30 mouse cellular contexts compared by ENCODE assay signal in the genomic region with DNA sequence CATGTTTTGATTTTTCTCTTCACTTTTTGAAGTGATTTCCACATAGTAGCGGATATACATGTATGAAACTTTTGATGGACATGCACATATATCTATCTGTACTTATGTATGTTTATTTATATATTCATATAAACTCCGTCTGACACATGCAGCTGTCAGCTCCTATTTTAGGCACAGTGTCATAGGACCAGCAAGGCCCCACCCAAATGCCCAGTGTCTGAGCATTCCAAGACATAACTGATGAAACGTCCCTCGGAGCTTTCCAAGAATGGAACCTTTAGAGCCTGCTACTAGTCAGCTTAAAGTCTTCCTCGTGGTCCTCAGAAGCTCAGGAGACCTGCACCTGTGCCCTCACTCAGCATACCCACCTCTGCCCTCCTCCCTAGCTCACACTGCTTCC. TPM values are rescaled to one million over a fixed set of nuclear protein-coding genes. Genes with fewer than 3 reads are reported as not detected.
DNase-seq lines count a peak whose midpoint lies in the region; ATAC-seq and TF ChIP-seq lines count a peak whose summit lies in the region.
"Had no signal": no experiment of that assay in that cellular context is flagged by ENCODE, and none has a peak within 500 bp of the region (broad histone marks: within the 10 kb centered on the region; RNA-seq: fewer than 3 reads in every experiment).

No protein-coding gene starts in this region.

- no peak for TF ChIP-seq POLR2A in lung, adult 2 months (IDR thresholded peaks at IDR 0.05; ENCODE audit: borderline replicate concordance, extremely low read depth, low read depth, low read length)

- 74% methylated on average over 5 of the region's 5 CpGs for WGBS in forebrain, embryonic 10.5 days
- 82% methylated on average over 5 of the region's 5 CpGs for WGBS in forebrain, embryonic 15.5 days
- WGBS in lung, embryonic 16.5 days: 42% methylated on average over 5 of the region's 5 CpGs
- WGBS in lung, adult 2 months: 54% methylated on average over 5 of the region's 5 CpGs
- WGBS in limb, embryonic 10.5 days: 57% methylated on average over 5 of the region's 5 CpGs

- peaks cover 20% of the 10 kb centered on the region for H3K4me1 ChIP-seq in forebrain, embryonic 10.5 days
- H3K4me1 ChIP-seq in forebrain, embryonic 15.5 days: no peaks in the 10 kb centered on the region
- 0 out of 2 replicates have a peak, but pooled peaks cover 6% of the 10 kb centered on the region for H3K4me1 ChIP-seq in lung, embryonic 16.5 days (replicated peaks; ENCODE audit: control insufficient read depth, insufficient read depth, low read length)
- no peaks in the 10 kb centered on the region for H3K4me1 ChIP-seq in lung, adult 2 months (ENCODE audit: control insufficient read depth, insufficient read depth, low read length)
- peaks cover 27% of the 10 kb centered on the region for H3K4me1 ChIP-seq in limb, embryonic 10.5 days
- H3K4me1 ChIP-seq: hindbrain, embryonic 13.5 days; limb, embryonic 15.5 days; midbrain, embryonic 13.5 days; neural tube, embryonic 15.5 days had no signal

- no peak overlapping the region for H3K4me3 ChIP-seq in forebrain, embryonic 10.5 days
- H3K4me3 ChIP-seq in forebrain, embryonic 15.5 days: no peak overlapping the region
- H3K4me3 ChIP-seq in lung, embryonic 16.5 days (ENCODE audit: low read length): no peak overlapping the region
- H3K4me3 ChIP-seq in lung, adult 2 months (replicated peaks; ENCODE audit: extremely low read depth, low read depth, low read length): no peak overlapping the region
- H3K4me3 ChIP-seq in limb, embryonic 10.5 days: no peak overlapping the region
- H3K4me3 ChIP-seq: hindbrain, embryonic 13.5 days; limb, embryonic 15.5 days; midbrain, embryonic 13.5 days; neural tube, embryonic 15.5 days had no signal

- H3K9me3 ChIP-seq in forebrain, embryonic 10.5 days: no peaks in the 10 kb centered on the region
- no peaks in the 10 kb centered on the region for H3K9me3 ChIP-seq in forebrain, embryonic 15.5 days
- H3K9me3 ChIP-seq in lung, embryonic 16.5 days (ENCODE audit: control insufficient read depth, low read length): no peaks in the 10 kb centered on the region
- no peaks in the 10 kb centered on the region for H3K9me3 ChIP-seq in limb, embryonic 10.5 days (replicated peaks)
- H3K9me3 ChIP-seq: hindbrain, embryonic 13.5 days; limb, embryonic 15.5 days; midbrain, embryonic 13.5 days; neural tube, embryonic 15.5 days had no signal

- no peak for DNase-seq in forebrain, embryonic 10.5 days (ENCODE audit: extremely low spot score, low spot score)
- no peak for DNase-seq in lung, adult 2 months
- DNase-seq in limb, embryonic 10.5 days (ENCODE audit: low spot score): no peak
- DNase-seq in skeletal muscle tissue, adult 2 months (ENCODE audit: low read depth, low spot score): peak; percentile 27
- no peak for DNase-seq in gastrocnemius, adult 18-20 months (ENCODE audit: low spot score)
- no peak for DNase-seq in right cerebral cortex, postnatal 10 days (ENCODE audit: low spot score in 2 of 2)
- DNase-seq: adrenal gland, adult 8-10 months; cerebellum, adult 2 months; cerebellum, postnatal 14 days; forebrain, postnatal 0 days; gastrocnemius, postnatal 36 days; heart, postnatal 36 days; kidney, adult 8-10 months; kidney, postnatal 10 days; layer of hippocampus, postnatal 36 days; lung, embryonic 14.5 days; right cerebral cortex, postnatal 25 days; spleen, adult 18-20 months; thymus, postnatal 14 days had no signal

- H3K9ac ChIP-seq in forebrain, embryonic 15.5 days (replicated peaks): no peak overlapping the region
- no peak overlapping the region for H3K9ac ChIP-seq in lung, embryonic 16.5 days (ENCODE audit: low read length)
- H3K9ac ChIP-seq: forebrain, postnatal 0 days; hindbrain, embryonic 13.5 days; limb, embryonic 15.5 days; liver, embryonic 14.5 days; lung, embryonic 14.5 days; midbrain, embryonic 13.5 days; neural tube, embryonic 15.5 days had no signal

- H3K36me3 ChIP-seq in forebrain, embryonic 10.5 days (replicated peaks): no peaks in the 10 kb centered on the region
- H3K36me3 ChIP-seq in forebrain, embryonic 15.5 days: no peaks in the 10 kb centered on the region
- no peaks in the 10 kb centered on the region for H3K36me3 ChIP-seq in lung, embryonic 16.5 days (ENCODE audit: control insufficient read depth, insufficient read depth, low read length)
- H3K36me3 ChIP-seq in limb, embryonic 10.5 days: no peaks in the 10 kb centered on the region
- H3K36me3 ChIP-seq: hindbrain, embryonic 13.5 days; limb, embryonic 15.5 days; midbrain, embryonic 13.5 days; neural tube, embryonic 15.5 days had no signal

- ATAC-seq in forebrain, embryonic 15.5 days (replicated peaks): no peak
- ATAC-seq in lung, embryonic 16.5 days (ENCODE audit: low read depth): peak; percentile 31; the same call in 1 of the 2 replicates
- ATAC-seq: forebrain, postnatal 0 days; intestine, embryonic 16.5 days; midbrain, embryonic 13.5 days had no signal

- no peak for TF ChIP-seq CTCF in lung, adult 2 months (IDR thresholded peaks at IDR 0.05; ENCODE audit: insufficient read depth, low read length)

- no peaks in the 10 kb centered on the region for H3K27me3 ChIP-seq in forebrain, embryonic 10.5 days (ENCODE audit: poor library complexity, severe bottlenecking)
- H3K27me3 ChIP-seq in forebrain, embryonic 15.5 days: no peaks in the 10 kb centered on the region
- no peaks in the 10 kb centered on the region for H3K27me3 ChIP-seq in lung, embryonic 16.5 days (ENCODE audit: control insufficient read depth, insufficient read depth, low read depth, low read length)
- no peaks in the 10 kb centered on the region for H3K27me3 ChIP-seq in limb, embryonic 10.5 days (ENCODE audit: low read depth, poor library complexity, severe bottlenecking)
- H3K27me3 ChIP-seq: CH12.LX; hindbrain, embryonic 13.5 days; limb, embryonic 15.5 days; midbrain, embryonic 13.5 days; neural tube, embryonic 15.5 days had no signal

- peak overlapping the region; percentile 58; the same call in 1 of the 2 replicates for H3K27ac ChIP-seq in forebrain, embryonic 10.5 days
- H3K27ac ChIP-seq in forebrain, embryonic 15.5 days (replicated peaks): no peak overlapping the region
- no peak overlapping the region for H3K27ac ChIP-seq in lung, embryonic 16.5 days (ENCODE audit: low read length)
- peak overlapping the region; percentile 11; the same call in 1 of the 2 replicates for H3K27ac ChIP-seq in limb, embryonic 10.5 days
- H3K27ac ChIP-seq: hindbrain, embryonic 13.5 days; limb, embryonic 15.5 days; liver, embryonic 14.5 days; midbrain, embryonic 13.5 days; neural tube, embryonic 15.5 days had no signal

- H3K4me2 ChIP-seq in forebrain, embryonic 15.5 days (replicated peaks): no peak overlapping the region
- no peak overlapping the region for H3K4me2 ChIP-seq in lung, embryonic 16.5 days (ENCODE audit: low read depth, low read length)
- H3K4me2 ChIP-seq: hindbrain, embryonic 13.5 days; limb, embryonic 15.5 days; lung, embryonic 14.5 days; midbrain, embryonic 13.5 days; neural tube, embryonic 15.5 days had no signal

RNA-seq across cellular contexts. Expression of gene Fgf7, which starts 19.2 kb away (rescaled TPM):
- polyA plus RNA-seq in forebrain, embryonic 10.5 days (2016; fragmentation: Nextera tagmentation; extraction: Ambion mirVana): 0.06 TPM in 1 of 2 replicates, not detected in the other
- 0.61 and 0.65 TPM in 2 replicates for polyA plus RNA-seq in forebrain, embryonic 15.5 days (2015; fragmentation: Nextera tagmentation; extraction: Ambion mirVana)
- 16.3 and 19.2 TPM in 2 replicates for polyA plus RNA-seq in lung, embryonic 16.5 days (2015; fragmentation: Nextera tagmentation; extraction: Ambion mirVana)
- 8.8 and 17.2 TPM in 2 replicates for polyA plus RNA-seq in lung, adult 2 months (2012; rRNA removed)
- polyA plus RNA-seq in limb, embryonic 10.5 days (2016; fragmentation: Nextera tagmentation; extraction: Ambion mirVana): 0.51 TPM in 1 of 2 replicates, not detected in the other
- 1 to 10 TPM; 2.0 to 5.3 TPM for total RNA-seq in gastrocnemius, adult 18-20 months (2021)
- total RNA-seq: CH12.LX; megakaryocyte progenitor cell, adult 5-6 weeks; monocyte, adult 5-6 weeks had no signal

Comparison
In these comparisons a context has a peak if more than half of its experiments do, and no peak if none do; other contexts are left out.
1. H3K27ac ChIP-seq: peak in forebrain, embryonic 10.5 days (single experiment) and limb, embryonic 10.5 days (single experiment); none in forebrain, embryonic 15.5 days (single experiment) and lung, embryonic 16.5 days (single experiment).